In genomic region chr7:15955509-15955908, GRCm38 (mm10) we compare ENCODE assay signal across 8 mouse cellular contexts. TPM values are rescaled to one million over a fixed set of nuclear protein-coding genes. Genes with fewer than 3 reads are reported as not detected.
DNase-seq lines count a peak whose midpoint lies in the region; ATAC-seq lines count a peak whose summit lies in the region.

No protein-coding gene starts in this region.

- H3K27me3 ChIP-seq in embryonic facial prominence, embryonic 15.5 days: no peaks in the 10 kb centered on the region
- no peaks in the 10 kb centered on the region for H3K27me3 ChIP-seq in intestine, embryonic 14.5 days (replicated peaks; ENCODE audit: control insufficient read depth, insufficient read depth, low read length)

- no peak for ATAC-seq in embryonic facial prominence, embryonic 15.5 days (ENCODE audit: insufficient number of reproducible peaks, low FRiP score, low TSS enrichment, low read depth)
- ATAC-seq in intestine, embryonic 14.5 days (replicated peaks; ENCODE audit: low FRiP score, low TSS enrichment, low read depth): 0 out of 2 replicates have a peak, but pooled peaks have one; percentile 24

- no peak overlapping the region for H3K4me3 ChIP-seq in embryonic facial prominence, embryonic 15.5 days (replicated peaks)
- no peak overlapping the region for H3K4me3 ChIP-seq in intestine, embryonic 14.5 days (ENCODE audit: low read depth, low read length)

- no peaks in the 10 kb centered on the region for H3K9me3 ChIP-seq in embryonic facial prominence, embryonic 15.5 days (replicated peaks)
- no peaks in the 10 kb centered on the region; the same call in 1 of the 2 replicates for H3K9me3 ChIP-seq in intestine, embryonic 14.5 days (ENCODE audit: control insufficient read depth, low read length)

- H3K9ac ChIP-seq in embryonic facial prominence, embryonic 15.5 days: no peak overlapping the region
- H3K9ac ChIP-seq in intestine, embryonic 14.5 days (ENCODE audit: low read length): no peak overlapping the region

- H3K27ac ChIP-seq in embryonic facial prominence, embryonic 15.5 days (replicated peaks): peak overlapping the region; percentile 71
- H3K27ac ChIP-seq in intestine, embryonic 14.5 days (ENCODE audit: low read depth): 0 out of 2 replicates have a peak overlapping the region, but pooled peaks have one; percentile 7

- peak; percentile 15 for DNase-seq in T-cell, adult 2 months (ENCODE audit: low spot score)
- DNase-seq in intestine, embryonic 14.5 days (ENCODE audit: low spot score): no peak
- peak; percentile 78 for DNase-seq in lung, postnatal 36 days
- DNase-seq in frontal cortex, postnatal 25 days (ENCODE audit: low spot score in 2 of 2): no peak
- no peak for DNase-seq in thymus, postnatal 10 days (ENCODE audit: low spot score in 2 of 2)
- no peak for DNase-seq in right cerebral cortex, postnatal 14 days
- no peak for DNase-seq in thymus, adult 18-20 months

- H3K4me2 ChIP-seq in embryonic facial prominence, embryonic 15.5 days (replicated peaks): no peak overlapping the region
- H3K4me2 ChIP-seq in intestine, embryonic 14.5 days (ENCODE audit: low read length): peak overlapping the region; percentile 37

- peaks cover 93% of the 10 kb centered on the region for H3K36me3 ChIP-seq in embryonic facial prominence, embryonic 15.5 days
- peaks cover 54% of the 10 kb centered on the region for H3K36me3 ChIP-seq in intestine, embryonic 14.5 days (ENCODE audit: control insufficient read depth, insufficient read depth, low read length)

- 29% methylated on average over 7 of the region's 7 CpGs for WGBS in embryonic facial prominence, embryonic 15.5 days
- WGBS in intestine, embryonic 14.5 days: 23% methylated on average over 7 of the region's 7 CpGs

- H3K4me1 ChIP-seq in embryonic facial prominence, embryonic 15.5 days: peaks cover 21% of the 10 kb centered on the region
- no peaks in the 10 kb centered on the region; the same call in 1 of the 2 replicates for H3K4me1 ChIP-seq in intestine, embryonic 14.5 days (replicated peaks; ENCODE audit: control insufficient read depth, insufficient read depth, low read length)

RNA-seq across cellular contexts. Expression of gene Nop53, which starts 9.6 kb away (rescaled TPM):
- polyA plus RNA-seq in embryonic facial prominence, embryonic 15.5 days (2015; fragmentation: Nextera tagmentation; extraction: Ambion mirVana): 202 and 212 TPM in 2 replicates
- 182 and 190 TPM in 2 replicates for polyA plus RNA-seq in intestine, embryonic 14.5 days (2014; fragmentation: Nextera tagmentation; extraction: Ambion mirVana)

RNA-seq across cellular contexts. Expression of gene Ehd2, which starts 11.9 kb away (rescaled TPM):
- polyA plus RNA-seq in embryonic facial prominence, embryonic 15.5 days (2015; fragmentation: Nextera tagmentation; extraction: Ambion mirVana): 72.5 and 73.3 TPM in 2 replicates
- 37.7 and 38.6 TPM in 2 replicates for polyA plus RNA-seq in intestine, embryonic 14.5 days (2014; fragmentation: Nextera tagmentation; extraction: Ambion mirVana)

RNA-seq across cellular contexts. Expression of gene Selenow, which starts 33.3 kb away (rescaled TPM):
- 931 and 958 TPM in 2 replicates for polyA plus RNA-seq in embryonic facial prominence, embryonic 15.5 days (2015; fragmentation: Nextera tagmentation; extraction: Ambion mirVana)
- 802 and 852 TPM in 2 replicates for polyA plus RNA-seq in intestine, embryonic 14.5 days (2014; fragmentation: Nextera tagmentation; extraction: Ambion mirVana)

Comparison
In these comparisons a context has a peak if more than half of its experiments do, and no peak if none do; other contexts are left out.
1. DNase-seq: peak in T-cell, adult 2 months (single experiment) and lung, postnatal 36 days (single experiment); none in intestine, embryonic 14.5 days (single experiment), frontal cortex, postnatal 25 days (0 of 2), thymus, postnatal 10 days (0 of 2), right cerebral cortex, postnatal 14 days (single experiment) and thymus, adult 18-20 months (0 of 2).